Mouse (Mus musculus) forebrain, embryonic 10.5 days (tissue): ENCODE measurements around the gene Sulf2. TPM values are rescaled to one million over a fixed set of nuclear protein-coding genes. Genes with fewer than 3 reads are reported as not detected.

Source experiments
- DNase-seq: peaks from one replicate; pipeline ENCODE4 v3.0.0-alpha.2; 2017; ENCODE audit warnings: low spot score; ENCODE audit errors: extremely low spot score
- H3K27ac ChIP-seq: fragments of 300-500 bp; sonication (generic); 2 replicates; pipeline ENCODE4 v1.5.1; 2016; ENCODE audit warnings: mild to moderate bottlenecking
- H3K27me3 ChIP-seq: fragments of 300-500 bp; sonication (generic); 2 replicates; pipeline ENCODE4 v1.6.1; 2016; ENCODE audit warnings: mild to moderate bottlenecking; ENCODE audit not compliant: poor library complexity, severe bottlenecking
- H3K36me3 ChIP-seq: fragments of 300-500 bp; sonication (generic); replicated peaks from 2 replicates; pipeline ENCODE4 v1.6.1; 2016; ENCODE audit warnings: mild to moderate bottlenecking, moderate library complexity
- H3K4me1 ChIP-seq: fragments of 300-500 bp; sonication (generic); 2 replicates; pipeline ENCODE4 v1.6.1; 2016
- H3K4me3 ChIP-seq: fragments of 300-500 bp; sonication (generic); 2 replicates; pipeline ENCODE4 v1.5.1; 2016; ENCODE audit warnings: mild to moderate bottlenecking, moderate library complexity
- H3K9me3 ChIP-seq: fragments of 300-500 bp; sonication (generic); 2 replicates; pipeline ENCODE4 v1.6.1; 2016; ENCODE audit warnings: mild to moderate bottlenecking, moderate library complexity
- WGBS: fragments of 180-500 bp; shearing (Covaris S2); methylation state at CpG from one replicate; pipeline ENCODE4 v1.1.7; 2016; 5-methylcytosine and 5-hydroxymethylcytosine counted together
- polyA plus RNA-seq: library from polyadenylated mRNA; unstranded; fragments of >200 nt; fragmentation: Nextera tagmentation; extraction: Ambion mirVana; gene quantifications from 2 replicates; pipeline ENCODE4 v1.2.1, GENCODE M21; 2016

The Sulf2 gene
- polyA plus RNA-seq, 1 experiment from 2014 or later, result 71.1 TPM

DNA sequence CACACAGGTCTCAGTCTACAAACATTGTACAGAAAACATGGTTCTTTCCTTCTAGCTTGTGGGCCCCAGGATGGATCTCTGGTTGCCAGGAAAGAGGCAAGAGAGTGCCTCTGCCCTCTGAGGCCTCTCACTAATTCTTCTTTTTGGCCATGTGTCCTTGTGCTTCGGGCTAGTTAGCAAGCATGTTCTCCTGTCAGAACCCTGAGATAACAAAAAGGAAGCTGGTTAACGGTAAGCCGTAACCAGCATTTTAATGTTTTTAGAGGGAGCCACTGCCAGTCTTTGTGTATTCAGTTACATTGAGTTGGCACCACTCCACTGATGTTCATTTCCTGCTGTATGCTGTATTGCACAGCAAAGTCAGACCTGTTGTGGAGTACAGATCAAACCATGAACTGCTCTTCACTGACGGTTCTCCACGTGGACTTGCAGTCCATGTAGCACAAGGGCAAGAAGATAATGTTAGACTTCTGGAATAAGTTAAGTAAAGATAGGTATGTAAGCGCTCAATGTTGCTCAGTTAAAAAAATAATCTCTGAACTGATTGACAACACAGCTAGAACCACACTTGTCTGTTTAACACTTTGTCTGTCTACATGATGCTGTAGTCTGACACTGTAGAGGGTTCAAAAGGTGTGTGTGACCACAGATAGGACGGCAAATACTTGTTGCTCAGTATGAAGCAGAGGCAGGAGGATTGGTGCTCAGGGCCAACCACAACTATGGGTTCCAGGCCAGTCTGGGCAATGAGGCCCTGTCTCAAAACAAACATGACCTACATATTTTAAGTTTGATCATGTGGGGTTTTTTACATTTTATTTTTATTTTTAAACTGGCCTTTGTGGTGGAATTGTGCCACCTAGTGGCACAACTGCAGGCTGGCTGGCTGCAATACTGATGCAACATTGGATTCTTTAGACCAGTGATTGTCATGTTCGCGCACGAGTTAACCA lies 109.6 kb downstream of the Sulf2 start:
- H3K36me3 ChIP-seq, result peaks cover 35% of the 10 kb centered on the region
- no peaks in the 10 kb centered on the region for H3K9me3 ChIP-seq
- WGBS, result 83% methylated on average over 10 of the region's 10 CpGs
- H3K27ac ChIP-seq, result no peak overlapping the region
- H3K4me1 ChIP-seq, result peaks cover 18% of the 10 kb centered on the region
- no peaks in the 10 kb centered on the region for H3K27me3 ChIP-seq
- no peak for DNase-seq
- H3K4me3 ChIP-seq, result no peak overlapping the region

DNA sequence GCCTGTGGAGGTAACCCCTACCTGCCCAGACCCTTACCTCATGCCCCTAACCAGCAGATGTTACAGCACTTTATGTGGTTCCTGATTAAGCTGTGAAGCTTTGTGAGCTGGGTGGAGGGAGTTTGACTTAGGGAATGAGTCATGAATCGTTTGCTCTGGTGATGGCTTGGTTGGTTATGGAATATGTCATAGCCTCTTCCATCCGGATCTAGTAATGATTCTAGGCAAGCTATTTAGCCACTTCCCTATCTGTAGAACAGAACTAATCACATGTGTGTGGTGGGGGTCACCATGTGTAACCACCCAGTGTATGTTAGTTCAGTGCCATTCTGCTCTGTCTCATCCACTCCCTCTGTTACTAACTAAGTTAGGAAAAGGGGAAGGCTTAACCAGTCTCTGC lies 110.5 kb downstream of the Sulf2 start:
- H3K27ac ChIP-seq, result no peak overlapping the region
- 87% methylated on average over 2 of the region's 2 CpGs for WGBS
- H3K36me3 ChIP-seq, result peaks cover 27% of the 10 kb centered on the region
- no peaks in the 10 kb centered on the region for H3K27me3 ChIP-seq
- DNase-seq, result no peak
- H3K9me3 ChIP-seq, result no peaks in the 10 kb centered on the region
- H3K4me1 ChIP-seq, result peaks cover 20% of the 10 kb centered on the region
- no peak overlapping the region for H3K4me3 ChIP-seq

DNA sequence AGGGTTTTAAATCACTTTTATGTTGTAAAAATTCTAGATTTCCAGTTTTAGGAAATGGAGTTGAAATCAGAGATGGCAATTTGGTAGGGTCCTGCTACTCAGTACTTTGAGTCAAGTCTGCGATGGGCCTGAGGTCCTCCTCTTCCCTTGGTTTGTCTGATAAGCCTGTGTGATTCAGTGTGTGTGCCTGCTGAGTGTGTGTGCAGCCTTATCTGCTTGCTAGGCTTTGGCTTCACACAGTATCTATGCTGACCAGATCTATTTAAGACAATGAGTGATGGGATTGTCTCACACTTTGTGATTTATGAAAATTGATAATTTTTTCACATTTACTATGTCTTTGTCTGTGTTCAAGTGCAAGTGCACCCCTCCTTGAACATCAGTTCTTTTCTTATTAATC lies 112.9 kb downstream of the Sulf2 start:
- 93% methylated on average over 1 of the region's 1 CpGs for WGBS

DNA sequence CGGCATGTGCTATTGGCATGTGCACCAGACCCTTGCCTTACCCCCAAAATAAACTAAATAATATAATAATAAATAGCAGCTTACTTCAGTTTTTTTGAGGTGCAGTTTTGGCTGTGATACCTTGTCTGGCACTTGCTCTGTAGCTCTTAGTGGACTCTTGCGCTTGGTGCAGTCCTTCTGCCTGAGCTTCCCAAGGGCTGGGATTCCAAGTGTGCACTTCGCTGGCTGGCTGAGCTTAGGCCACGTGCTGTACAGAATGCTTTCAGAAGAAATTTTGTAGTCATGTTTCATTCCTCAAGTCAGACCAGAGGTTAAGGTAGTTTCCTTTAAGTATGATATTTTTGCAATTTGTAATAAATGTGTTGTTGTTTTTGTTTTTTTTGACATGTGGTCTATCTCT lies 115.8 kb downstream of the Sulf2 start:
- peaks cover 16% of the 10 kb centered on the region for H3K4me1 ChIP-seq
- WGBS, result 92% methylated on average over 4 of the region's 4 CpGs
- no peak overlapping the region for H3K4me3 ChIP-seq
- no peaks in the 10 kb centered on the region for H3K27me3 ChIP-seq
- DNase-seq, result no peak
- H3K27ac ChIP-seq, result no peak overlapping the region
- no peaks in the 10 kb centered on the region for H3K9me3 ChIP-seq
- peaks cover 15% of the 10 kb centered on the region for H3K36me3 ChIP-seq

More for the DNA sequence above, 112.9 kb downstream of the Sulf2 start:
- no peaks in the 10 kb centered on the region for H3K27me3 ChIP-seq
- peaks cover 6% of the 10 kb centered on the region for H3K36me3 ChIP-seq
- H3K4me3 ChIP-seq, result no peak overlapping the region
- no peaks in the 10 kb centered on the region for H3K9me3 ChIP-seq
- no peak for DNase-seq
- H3K4me1 ChIP-seq, result peaks cover 20% of the 10 kb centered on the region
- no peak overlapping the region for H3K27ac ChIP-seq

DNA sequence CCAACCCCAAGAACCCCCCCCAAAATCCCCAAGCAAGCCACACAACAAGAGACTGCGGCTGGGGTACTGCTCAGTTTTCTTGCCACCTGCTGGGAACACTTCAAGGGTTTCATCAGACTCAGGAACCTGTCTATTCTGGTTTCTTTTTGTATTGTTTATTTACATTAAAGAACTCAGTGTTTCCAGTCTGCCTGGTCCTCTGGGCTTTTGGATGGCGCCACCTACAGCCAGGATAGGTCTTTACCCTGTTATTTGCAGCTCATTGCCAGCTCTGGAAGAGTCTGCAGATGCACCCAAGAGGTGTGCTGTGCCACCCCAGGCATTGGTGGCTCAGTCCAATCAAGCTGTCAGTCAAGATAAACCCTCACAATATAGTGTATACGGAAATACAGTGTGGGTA lies 119.7 kb downstream of the Sulf2 start:
- Histone ChIP-seq H3K4me1 (peaks cover 27% of the 10 kb centered on the region), H3K36me3 (peaks cover 15% of the 10 kb centered on the region), H3K4me3 (no peak overlapping the region), H3K27ac (no peak overlapping the region), H3K9me3 (no peaks in the 10 kb centered on the region), H3K27me3 (no peaks in the 10 kb centered on the region)
- no peak for DNase-seq
- WGBS, result 59% methylated on average over 3 of the region's 3 CpGs

DNA sequence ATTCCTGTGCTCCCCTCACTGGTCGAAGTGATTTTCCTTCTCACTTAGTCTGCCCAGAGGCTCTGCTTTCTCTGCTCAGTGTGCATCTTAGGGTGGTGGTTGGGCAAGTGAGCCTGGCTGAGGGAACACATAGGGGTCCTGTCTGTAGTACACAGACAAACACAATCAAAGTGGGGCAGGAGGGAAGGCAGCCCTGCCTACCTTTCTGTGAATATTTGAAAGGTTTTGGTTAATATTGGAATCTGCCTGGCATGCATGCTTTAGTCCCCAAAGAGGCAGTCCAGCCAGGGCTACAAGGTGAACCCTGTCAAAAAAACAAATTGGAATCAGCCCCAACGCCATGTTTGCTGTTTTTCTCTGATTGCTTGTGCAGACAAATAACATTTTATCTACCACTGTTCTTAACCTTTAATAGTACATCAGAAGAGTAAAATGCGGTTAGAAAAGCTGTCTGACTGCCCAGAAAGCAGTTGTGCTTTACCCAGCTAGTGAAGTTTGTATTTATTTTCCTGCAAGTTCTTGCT lies 120.4 kb downstream of the Sulf2 start:
- peaks cover 15% of the 10 kb centered on the region for H3K36me3 ChIP-seq
- no peak for DNase-seq
- 75% methylated on average over 3 of the region's 3 CpGs for WGBS
- no peak overlapping the region for H3K4me3 ChIP-seq
- peaks cover 33% of the 10 kb centered on the region for H3K4me1 ChIP-seq
- no peaks in the 10 kb centered on the region for H3K9me3 ChIP-seq
- no peaks in the 10 kb centered on the region for H3K27me3 ChIP-seq
- no peak overlapping the region for H3K27ac ChIP-seq

DNA sequence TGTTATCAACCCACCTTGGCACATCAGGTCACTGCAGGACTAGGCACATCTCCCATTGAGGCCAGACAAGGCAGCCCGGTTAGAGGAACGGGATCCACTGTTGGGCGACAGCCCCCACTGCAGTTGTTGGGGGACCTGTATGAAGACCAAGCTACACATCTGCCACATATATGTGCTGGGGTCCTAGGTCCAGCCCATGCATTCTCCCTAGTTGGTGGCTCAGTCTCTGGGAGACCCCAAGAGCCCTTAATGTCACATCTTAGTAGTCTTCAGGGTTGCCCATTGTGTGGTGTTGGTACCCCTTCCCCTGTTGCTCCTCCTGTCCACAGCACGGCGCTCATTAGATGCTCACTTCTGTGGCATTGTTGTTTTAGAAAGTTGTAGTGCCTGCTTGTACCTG lies 122.8 kb downstream of the Sulf2 start:
- H3K4me3 ChIP-seq, result no peak overlapping the region
- H3K36me3 ChIP-seq, result peaks cover 13% of the 10 kb centered on the region
- peaks cover 45% of the 10 kb centered on the region for H3K4me1 ChIP-seq
- H3K27ac ChIP-seq, result peak overlapping the region; percentile 51; the same call in 1 of the 2 replicates
- no peaks in the 10 kb centered on the region for H3K27me3 ChIP-seq
- no peaks in the 10 kb centered on the region for H3K9me3 ChIP-seq
- 86% methylated on average over 5 of the region's 5 CpGs for WGBS
- no peak for DNase-seq

DNA sequence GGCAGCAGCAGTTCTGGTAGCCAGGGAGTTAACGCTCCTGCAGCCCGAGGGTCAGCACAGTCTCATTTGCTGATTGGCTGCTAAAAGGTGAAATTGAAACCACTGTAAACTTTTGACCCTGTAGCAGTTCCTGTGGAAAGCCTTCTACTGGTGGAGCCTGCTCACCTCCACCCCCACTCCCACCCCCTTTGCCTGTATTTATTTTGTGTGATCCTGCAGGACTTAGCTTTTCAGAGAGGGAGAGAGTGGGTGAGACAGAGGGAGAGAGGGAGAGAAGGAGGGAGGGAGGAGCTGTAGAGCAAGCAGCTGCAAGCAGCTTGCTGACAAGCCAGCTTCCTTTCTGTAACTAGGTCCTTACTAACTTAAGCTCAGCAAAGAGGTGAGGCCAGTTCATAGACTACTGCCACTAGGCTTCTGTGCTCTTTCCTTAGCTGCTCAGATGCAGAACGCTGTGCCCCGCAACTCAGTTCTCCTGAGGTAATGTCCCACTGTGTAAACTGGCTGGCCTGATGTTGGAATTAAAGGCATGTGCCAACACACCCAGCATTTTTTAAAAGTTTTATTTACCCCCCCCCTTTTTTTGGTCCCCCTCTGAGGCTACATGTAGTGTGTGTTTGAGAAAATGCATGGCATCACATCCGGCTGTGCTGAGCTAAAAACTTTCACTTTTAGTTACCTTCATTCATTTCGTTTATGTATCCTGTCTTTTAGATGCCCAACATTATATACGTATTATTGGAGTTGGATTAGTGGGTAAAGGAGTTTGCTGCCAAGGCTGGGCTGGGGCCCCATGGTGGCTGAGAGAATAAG lies 124.1 kb downstream of the Sulf2 start:
- no peaks in the 10 kb centered on the region for H3K27me3 ChIP-seq
- peak overlapping the region; percentile 83 for H3K27ac ChIP-seq
- DNase-seq, result peak; percentile 63
- no peaks in the 10 kb centered on the region for H3K9me3 ChIP-seq
- peaks cover 48% of the 10 kb centered on the region for H3K4me1 ChIP-seq
- WGBS, result 35% methylated on average over 7 of the region's 7 CpGs
- 0 out of 2 replicates have a peak, but pooled peaks cover 4% of the 10 kb centered on the region for H3K36me3 ChIP-seq
- H3K4me3 ChIP-seq, result peak overlapping the region; percentile 36

DNA sequence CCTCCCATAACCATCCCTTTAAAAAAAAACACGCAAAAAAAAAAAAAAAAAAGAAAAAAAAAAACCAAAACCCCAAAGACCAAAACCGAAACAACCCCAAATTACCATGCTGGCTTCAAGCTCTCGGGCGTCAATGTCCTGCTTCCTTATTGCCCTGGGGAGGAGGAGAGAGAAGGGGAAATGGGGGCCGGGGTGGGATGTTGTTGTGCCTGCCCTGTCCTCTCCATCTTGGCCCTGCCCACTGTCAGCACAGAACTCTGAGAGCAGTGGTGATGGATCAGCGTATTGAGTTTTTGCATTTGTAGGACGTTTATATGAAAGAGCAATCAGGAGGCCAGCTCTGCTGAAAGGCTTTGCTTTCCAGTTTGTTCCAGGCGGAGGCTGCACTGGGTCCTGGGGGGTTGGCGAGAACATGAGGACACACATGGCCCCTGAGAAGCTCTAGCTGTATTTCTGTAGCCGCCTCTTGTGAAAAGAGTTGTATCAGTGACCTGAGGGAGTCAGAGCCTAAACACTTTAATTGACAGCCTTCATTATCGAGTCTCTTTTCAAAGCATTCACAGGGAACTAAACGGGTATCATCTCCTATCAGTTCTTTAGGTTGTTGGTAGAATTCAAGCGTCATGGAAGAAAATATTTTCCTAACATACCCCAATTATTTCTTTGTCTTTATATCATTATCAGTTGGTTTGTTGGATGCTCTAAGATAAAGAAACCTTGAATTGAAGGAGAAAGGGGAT lies 125.0 kb downstream of the Sulf2 start:
- H3K4me3 ChIP-seq, result peak overlapping the region; percentile 36
- peak; percentile 24 for DNase-seq
- 0 out of 2 replicates have a peak, but pooled peaks cover 4% of the 10 kb centered on the region for H3K36me3 ChIP-seq
- H3K9me3 ChIP-seq, result no peaks in the 10 kb centered on the region
- H3K27me3 ChIP-seq, result no peaks in the 10 kb centered on the region
- peaks cover 48% of the 10 kb centered on the region for H3K4me1 ChIP-seq
- WGBS, result 7% methylated on average over 13 of the region's 13 CpGs
- peak overlapping the region; percentile 83 for H3K27ac ChIP-seq

DNA sequence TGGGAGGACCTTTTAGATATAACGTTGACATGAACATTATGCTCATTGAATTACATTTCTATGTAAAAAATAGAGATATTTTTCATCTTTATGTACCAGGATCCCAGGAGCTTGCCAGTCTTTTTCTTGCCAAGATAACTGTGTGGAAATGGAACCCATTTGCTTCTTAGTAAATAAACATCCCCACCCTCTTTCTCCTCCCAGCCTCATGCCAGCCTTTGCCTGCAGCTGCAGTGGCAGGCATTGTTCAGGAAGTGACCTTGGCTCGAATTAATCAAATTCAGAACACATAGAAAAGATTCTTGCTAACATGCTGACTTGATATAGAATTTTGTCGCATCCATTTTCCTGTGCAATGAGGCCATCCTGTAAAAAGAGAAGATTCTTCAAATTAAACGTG lies 126.2 kb downstream of the Sulf2 start:
- Histone ChIP-seq H3K27ac (no peak overlapping the region), H3K9me3 (no peaks in the 10 kb centered on the region), H3K4me1 (peaks cover 50% of the 10 kb centered on the region), H3K4me3 (no peak overlapping the region), H3K27me3 (no peaks in the 10 kb centered on the region), H3K36me3 (no peaks in the 10 kb centered on the region)
- DNase-seq, result no peak
- WGBS, result 67% methylated on average over 4 of the region's 4 CpGs

DNA sequence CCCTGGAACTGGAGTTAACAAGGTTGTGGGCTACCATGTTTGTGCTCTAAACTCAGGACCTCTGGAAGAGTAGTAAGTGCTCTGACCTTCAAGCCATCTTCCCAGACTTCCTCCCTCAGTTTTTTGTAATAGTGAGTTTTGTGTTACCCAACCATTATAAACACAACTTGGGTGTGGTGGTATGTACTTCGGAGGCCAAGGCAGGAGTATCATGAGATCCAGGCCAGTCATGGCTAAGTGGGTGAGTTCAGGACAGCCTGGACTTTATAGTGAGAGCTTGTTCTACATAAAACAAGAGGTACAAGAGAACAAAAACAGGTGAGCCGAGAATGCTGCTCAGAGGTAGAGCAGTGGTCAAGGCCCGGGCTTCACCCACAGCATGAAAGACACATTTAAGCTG lies 127.6 kb downstream of the Sulf2 start:
- H3K4me3 ChIP-seq, result no peak overlapping the region
- 91% methylated on average over 3 of the region's 3 CpGs for WGBS

DNA sequence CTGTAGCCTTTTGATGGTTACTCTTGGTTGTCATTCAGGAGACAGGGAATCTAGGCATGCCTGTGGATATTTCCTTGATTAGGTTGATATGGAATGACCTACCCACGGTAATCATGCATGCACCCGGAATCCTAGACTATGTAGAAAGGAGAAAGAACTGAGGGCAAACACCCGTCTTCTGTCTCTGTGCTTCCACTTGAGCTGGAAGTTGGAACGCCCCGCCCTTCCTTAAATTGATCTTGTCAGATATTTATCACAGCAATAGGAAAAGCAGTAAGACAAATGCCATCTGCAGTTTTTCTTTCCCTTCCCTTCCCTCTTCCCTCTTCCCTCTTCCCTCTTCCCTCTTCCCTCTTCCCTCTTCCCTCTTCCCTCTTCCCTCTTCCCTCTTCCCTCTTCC lies 129.5 kb downstream of the Sulf2 start:
- H3K4me1 ChIP-seq, result peaks cover 52% of the 10 kb centered on the region
- no peaks in the 10 kb centered on the region for H3K27me3 ChIP-seq
- H3K36me3 ChIP-seq, result no peaks in the 10 kb centered on the region
- H3K9me3 ChIP-seq, result no peaks in the 10 kb centered on the region
- DNase-seq, result no peak
- no peak overlapping the region for H3K27ac ChIP-seq
- 90% methylated on average over 5 of the region's 5 CpGs for WGBS
- H3K4me3 ChIP-seq, result no peak overlapping the region

More for the DNA sequence above, 127.6 kb downstream of the Sulf2 start:
- Histone ChIP-seq H3K36me3 (no peaks in the 10 kb centered on the region), H3K4me1 (peaks cover 50% of the 10 kb centered on the region), H3K27ac (no peak overlapping the region), H3K27me3 (no peaks in the 10 kb centered on the region), H3K9me3 (no peaks in the 10 kb centered on the region)
- DNase-seq, result no peak
